Mouse (Mus musculus): Measurements from ENCODE around the gene Sart1. TPM values are rescaled to one million over a fixed set of nuclear protein-coding genes. Genes with fewer than 3 reads are reported as not detected.

The Sart1 gene
- polyA plus RNA-seq, 1 experiment = 65.0 TPM

- DNase-seq (ENCODE audit: low read depth) = peak; percentile 99
- TF ChIP-seq CTCF (IDR thresholded peaks at IDR 0.05; ENCODE audit: borderline replicate concordance, extremely low read depth, insufficient read depth, insufficient read length) (no peak), POLR2A (IDR thresholded peaks at IDR 0.05; ENCODE audit: borderline replicate concordance, extremely low read depth, insufficient read depth, insufficient read length, poor library complexity, severe bottlenecking) (0 out of 2 replicates have a peak, but pooled peaks have one; percentile 24)
Observed at GRCm38 (mm10) chr19:5424782-5425741, 36.6 kb upstream of the Sart1 start, which contains the start of the genes Drap1 and AI837181. Gene Drap1, minus strand, starts transcription at chr19:5424979. Gene AI837181, plus strand, starts transcription at chr19:5425144.

- peak; percentile 75 for DNase-seq (ENCODE audit: low read depth)
- TF ChIP-seq CTCF (IDR thresholded peaks at IDR 0.05; ENCODE audit: borderline replicate concordance, extremely low read depth, insufficient read depth, insufficient read length) = no peak
- peak; percentile 64; the same call in 1 of the 2 replicates for TF ChIP-seq POLR2A (IDR thresholded peaks at IDR 0.05; ENCODE audit: borderline replicate concordance, extremely low read depth, insufficient read depth, insufficient read length, poor library complexity, severe bottlenecking)
Observed at GRCm38 (mm10) chr19:5424092-5424781, 35.7 kb upstream of the Sart1 start.

DNA sequence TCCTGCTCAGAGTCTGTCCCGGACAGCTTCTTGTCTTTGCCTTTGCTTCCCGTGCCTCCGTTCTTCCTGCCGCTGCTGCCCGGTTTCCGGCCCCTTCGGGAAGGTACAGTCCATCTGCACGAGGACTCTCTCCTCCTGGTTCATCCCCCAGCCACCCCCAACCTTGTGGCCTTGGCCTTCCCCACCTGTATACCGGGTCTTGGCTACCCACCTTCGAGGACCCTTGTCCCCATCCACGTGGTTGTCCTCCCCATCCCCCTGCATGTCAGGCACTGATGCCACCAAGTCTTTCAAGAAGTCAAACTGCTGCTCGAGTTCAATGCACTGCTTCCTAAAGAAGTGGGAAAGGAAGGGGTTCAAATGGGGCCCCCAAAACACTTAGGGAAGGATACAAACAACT is 35.1 kb upstream of the Sart1 start:
- DNase-seq (ENCODE audit: low read depth) = no peak
- TF ChIP-seq POLR2A (IDR thresholded peaks at IDR 0.05; ENCODE audit: borderline replicate concordance, extremely low read depth, insufficient read depth, insufficient read length, poor library complexity, severe bottlenecking) (no peak), CTCF (IDR thresholded peaks at IDR 0.05; ENCODE audit: borderline replicate concordance, extremely low read depth, insufficient read depth, insufficient read length) (no peak)

DNA sequence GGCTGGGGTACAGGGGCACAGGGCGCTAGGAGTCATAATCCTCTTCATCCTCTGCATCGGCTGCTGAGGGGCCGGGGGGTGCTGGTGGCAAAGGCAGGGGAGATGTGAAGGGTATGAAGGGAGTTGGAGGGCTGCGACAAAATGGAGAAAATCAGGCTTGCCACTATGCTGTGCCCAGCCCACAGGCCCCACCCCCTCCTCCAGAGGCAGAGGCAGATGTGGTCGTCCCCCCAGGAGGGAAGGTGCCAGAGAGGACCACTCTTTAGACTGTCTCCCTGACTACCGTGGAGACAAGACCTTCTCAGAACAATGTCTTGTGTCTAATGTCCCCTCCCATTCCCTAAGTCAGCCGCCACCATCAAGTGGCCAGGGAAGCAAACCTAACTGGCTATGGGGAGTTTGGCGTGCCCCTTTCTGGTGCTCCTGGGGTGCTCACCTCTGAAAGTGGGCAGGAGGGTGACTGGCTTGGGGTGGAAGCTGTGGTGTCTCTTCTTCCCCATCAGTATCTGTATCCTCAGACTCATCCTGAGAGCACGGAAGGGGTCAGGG is 34.5 kb upstream of the Sart1 start:
- no peak for TF ChIP-seq POLR2A (IDR thresholded peaks at IDR 0.05; ENCODE audit: borderline replicate concordance, extremely low read depth, insufficient read depth, insufficient read length, poor library complexity, severe bottlenecking)
- TF ChIP-seq CTCF (IDR thresholded peaks at IDR 0.05; ENCODE audit: borderline replicate concordance, extremely low read depth, insufficient read depth, insufficient read length) = no peak
- DNase-seq (ENCODE audit: low read depth) = no peak

- TF ChIP-seq CTCF (IDR thresholded peaks at IDR 0.05; ENCODE audit: borderline replicate concordance, extremely low read depth, insufficient read depth, insufficient read length) (no peak), POLR2A (IDR thresholded peaks at IDR 0.05; ENCODE audit: borderline replicate concordance, extremely low read depth, insufficient read depth, insufficient read length, poor library complexity, severe bottlenecking) (no peak)
- DNase-seq (ENCODE audit: low read depth) = no peak
Observed at GRCm38 (mm10) chr19:5422267-5422666, 33.8 kb upstream of the Sart1 start.

DNA sequence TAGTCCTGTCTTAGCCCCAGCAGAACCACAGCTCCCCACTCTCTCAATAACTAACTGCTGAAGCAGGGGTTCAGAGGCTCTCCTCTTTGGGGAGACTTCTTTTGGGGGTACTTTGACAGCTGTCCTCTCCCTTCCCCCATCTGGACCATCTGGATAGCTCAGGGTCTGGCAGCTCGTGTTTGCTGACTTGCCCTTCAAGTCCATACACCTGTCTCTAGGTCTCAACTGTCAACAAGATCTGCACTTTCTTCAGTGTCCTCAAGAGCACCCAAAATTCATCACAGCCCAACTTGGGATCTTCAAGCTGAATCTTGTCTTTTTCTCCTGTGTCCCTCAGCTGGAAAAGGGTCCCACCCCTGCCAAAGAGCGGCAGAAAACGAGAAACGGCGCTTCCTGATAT is 33.3 kb upstream of the Sart1 start:
- DNase-seq (ENCODE audit: low read depth) = no peak
- no peak for TF ChIP-seq POLR2A (IDR thresholded peaks at IDR 0.05; ENCODE audit: borderline replicate concordance, extremely low read depth, insufficient read depth, insufficient read length, poor library complexity, severe bottlenecking)
- TF ChIP-seq CTCF (IDR thresholded peaks at IDR 0.05; ENCODE audit: borderline replicate concordance, extremely low read depth, insufficient read depth, insufficient read length) = no peak

- no peak for TF ChIP-seq POLR2A (IDR thresholded peaks at IDR 0.05; ENCODE audit: borderline replicate concordance, extremely low read depth, insufficient read depth, insufficient read length, poor library complexity, severe bottlenecking)
- TF ChIP-seq CTCF (IDR thresholded peaks at IDR 0.05; ENCODE audit: borderline replicate concordance, extremely low read depth, insufficient read depth, insufficient read length) = no peak
- no peak for DNase-seq (ENCODE audit: low read depth)
Observed at GRCm38 (mm10) chr19:5420579-5420978, 32.1 kb upstream of the Sart1 start.

DNA sequence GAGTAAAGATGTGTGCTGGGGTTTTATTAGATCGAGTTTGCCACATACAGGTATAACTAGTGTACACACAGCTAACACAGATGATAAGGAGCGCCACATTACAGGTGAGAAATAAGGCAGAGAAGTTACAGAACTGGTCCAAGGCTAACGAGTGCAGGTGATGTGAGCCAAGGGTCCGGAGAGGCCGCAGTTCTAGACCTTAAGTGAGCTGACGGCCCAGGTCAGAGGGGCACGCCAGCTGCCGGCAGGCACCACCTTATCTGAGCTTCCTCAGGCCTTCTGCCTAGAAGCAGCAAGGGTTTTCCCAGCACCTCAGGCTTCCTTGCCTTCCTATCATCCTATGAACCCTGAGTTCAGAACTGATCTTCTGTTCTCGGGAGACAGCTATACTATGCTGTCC is 31.1 kb upstream of the Sart1 start:
- TF ChIP-seq CTCF (IDR thresholded peaks at IDR 0.05; ENCODE audit: borderline replicate concordance, extremely low read depth, insufficient read depth, insufficient read length) = no peak
- TF ChIP-seq POLR2A (IDR thresholded peaks at IDR 0.05; ENCODE audit: borderline replicate concordance, extremely low read depth, insufficient read depth, insufficient read length, poor library complexity, severe bottlenecking) = no peak
- no peak for DNase-seq (ENCODE audit: low read depth)

DNA sequence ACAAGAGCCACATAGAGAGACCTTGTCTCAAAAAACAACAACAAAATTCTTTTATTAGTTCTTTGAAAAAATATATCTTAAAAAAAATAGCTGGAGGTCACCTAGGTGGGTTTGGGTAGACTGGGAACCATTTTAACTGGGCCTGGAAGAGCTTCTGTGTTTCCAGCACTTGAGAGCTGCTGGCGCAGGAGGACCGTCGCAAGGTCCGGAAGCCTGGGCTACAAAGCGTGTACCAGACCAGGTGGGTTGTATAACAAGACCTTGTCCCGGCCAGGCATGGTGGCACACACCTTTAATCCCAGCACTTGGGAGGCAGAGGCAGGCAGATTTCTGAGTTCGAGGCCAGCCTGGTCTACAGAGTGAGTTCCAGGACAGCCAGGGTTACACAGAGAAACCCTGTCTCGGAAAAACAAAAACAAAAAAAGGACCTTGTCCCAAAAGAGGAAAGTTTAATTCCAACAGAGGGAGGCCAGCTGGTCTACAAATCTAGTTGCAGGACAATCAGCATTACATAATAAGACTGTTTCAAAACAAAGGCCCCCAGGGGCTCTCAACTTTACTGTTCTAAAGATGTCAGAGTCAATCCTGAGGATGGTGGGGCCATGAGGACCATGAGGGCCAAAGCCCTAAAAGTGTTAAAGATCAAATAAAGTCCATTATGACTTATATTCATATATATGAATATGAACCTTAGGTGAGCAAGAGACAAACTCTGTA is 30.4 kb upstream of the Sart1 start:
- no peak for DNase-seq (ENCODE audit: low read depth)
- TF ChIP-seq CTCF (IDR thresholded peaks at IDR 0.05; ENCODE audit: borderline replicate concordance, extremely low read depth, insufficient read depth, insufficient read length) (no peak), POLR2A (IDR thresholded peaks at IDR 0.05; ENCODE audit: borderline replicate concordance, extremely low read depth, insufficient read depth, insufficient read length, poor library complexity, severe bottlenecking) (no peak)

GRCm38 (mm10) chr19:5414534-5414957 is 26.0 kb upstream of the Sart1 start:
- DNase-seq (ENCODE audit: low read depth) = no peak
- TF ChIP-seq CTCF (IDR thresholded peaks at IDR 0.05; ENCODE audit: borderline replicate concordance, extremely low read depth, insufficient read depth, insufficient read length) (no peak), POLR2A (IDR thresholded peaks at IDR 0.05; ENCODE audit: borderline replicate concordance, extremely low read depth, insufficient read depth, insufficient read length, poor library complexity, severe bottlenecking) (no peak)
